Mouse (Mus musculus) limb, embryonic 11.5 days (tissue): ENCODE results near the gene Rgs12. TPM values are rescaled to one million over a fixed set of nuclear protein-coding genes. Genes with fewer than 3 reads are reported as not detected.

Experiments used
- ATAC-seq: fragments of 200-750 bp; cut with Nextera tagmentation; 2 replicates; pipeline ENCODE4 v1.8.0; 2017; ENCODE audit warnings: low read depth; ENCODE audit not compliant: insufficient number of reproducible peaks, low FRiP score, low TSS enrichment
- DNase-seq: peaks from one replicate; pipeline ENCODE4 v3.0.0-alpha.2; 2015; ENCODE audit warnings: low spot score
- H3K27ac ChIP-seq: fragments of 300-500 bp; sonication (generic); replicated peaks from 2 replicates; pipeline ENCODE4 v1.5.1; 2014; ENCODE audit warnings: low read depth, mild to moderate bottlenecking, low read length
- H3K27me3 ChIP-seq: fragments of 300-500 bp; sonication (generic); 2 replicates; pipeline ENCODE4 v1.6.1; 2014; ENCODE audit warnings: mild to moderate bottlenecking, low read length, mixed read lengths; ENCODE audit not compliant: control insufficient read depth, insufficient read depth
- H3K36me3 ChIP-seq: fragments of 300-500 bp; sonication (generic); 2 replicates; pipeline ENCODE4 v1.6.1; 2014; ENCODE audit warnings: mild to moderate bottlenecking, low read length, moderate library complexity, mixed read lengths; ENCODE audit not compliant: control insufficient read depth, insufficient read depth
- H3K4me1 ChIP-seq: fragments of 300-500 bp; sonication (generic); 2 replicates; pipeline ENCODE4 v1.6.1; 2014; ENCODE audit warnings: low read length, mixed read lengths; ENCODE audit not compliant: control insufficient read depth, insufficient read depth
- H3K4me2 ChIP-seq: fragments of 300-500 bp; sonication (generic); 2 replicates; pipeline ENCODE4 v1.6.1; 2014; ENCODE audit warnings: low read depth, mild to moderate bottlenecking, moderate library complexity; ENCODE audit not compliant: severe bottlenecking
- H3K4me3 ChIP-seq: fragments of 300-500 bp; sonication (generic); 2 replicates; pipeline ENCODE4 v1.5.1; 2014; ENCODE audit warnings: low read depth, low read length
- H3K9ac ChIP-seq: fragments of 300-500 bp; sonication (generic); 2 replicates; pipeline ENCODE4 v1.6.1; 2014; ENCODE audit warnings: mild to moderate bottlenecking, low read length
- H3K9me3 ChIP-seq: fragments of 300-500 bp; sonication (generic); 2 replicates; pipeline ENCODE4 v1.6.1; 2016; ENCODE audit warnings: low read length; ENCODE audit not compliant: control insufficient read depth
- WGBS: fragments of 180-500 bp; shearing (Covaris S2); extraction: QIAGEN DNeasy Blood & Tissue Kit; methylation state at CpG from one replicate; pipeline ENCODE4 v1.1.7; 2014; 5-methylcytosine and 5-hydroxymethylcytosine counted together
- microRNA-seq: library from miRNA; unstranded; fragments of <30 nt; microRNA quantifications from one replicate; pipeline ENCODE4, GENCODE M21; 2016
- polyA plus RNA-seq: library from polyadenylated mRNA; unstranded; fragments of >200 nt; fragmentation: Nextera tagmentation; extraction: Ambion mirVana; gene quantifications from 2 replicates; pipeline ENCODE4 v1.2.1, GENCODE M21; 2014

Rgs12 gene
- polyA plus RNA-seq, 1 experiment from 2014 or later: 38.7 TPM

DNA sequence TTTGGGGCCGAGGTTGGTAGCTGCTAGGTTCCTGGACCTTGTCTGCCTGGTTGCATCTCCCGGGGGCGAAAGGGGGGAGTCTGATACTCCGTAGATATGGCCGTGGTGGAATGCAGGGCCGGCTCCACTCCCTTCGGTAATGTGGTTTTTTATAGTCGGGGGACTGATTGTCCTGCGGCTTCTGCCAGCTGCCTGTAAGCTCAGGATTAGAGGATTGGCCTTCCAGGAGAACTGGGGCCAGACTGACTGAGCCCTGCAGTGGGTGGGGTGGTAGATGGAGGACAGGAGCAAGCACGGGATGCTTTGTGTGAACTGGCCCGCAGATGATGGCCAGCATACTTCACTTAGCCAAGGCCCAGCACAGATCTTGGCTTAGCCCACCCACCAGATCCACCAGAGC is 124.0 kb downstream of the Rgs12 start:
- H3K9ac ChIP-seq: no peak overlapping the region
- H3K9me3 ChIP-seq: no peaks in the 10 kb centered on the region
- H3K4me3 ChIP-seq: no peak overlapping the region
- no peaks in the 10 kb centered on the region for H3K4me1 ChIP-seq
- no peak overlapping the region for H3K4me2 ChIP-seq
- ATAC-seq (no peak), DNase-seq (no peak)
- WGBS: 76% methylated on average over 11 of the region's 11 CpGs
- H3K27me3 ChIP-seq: no peaks in the 10 kb centered on the region
- no peak overlapping the region for H3K27ac ChIP-seq
- no peaks in the 10 kb centered on the region for H3K36me3 ChIP-seq

DNA sequence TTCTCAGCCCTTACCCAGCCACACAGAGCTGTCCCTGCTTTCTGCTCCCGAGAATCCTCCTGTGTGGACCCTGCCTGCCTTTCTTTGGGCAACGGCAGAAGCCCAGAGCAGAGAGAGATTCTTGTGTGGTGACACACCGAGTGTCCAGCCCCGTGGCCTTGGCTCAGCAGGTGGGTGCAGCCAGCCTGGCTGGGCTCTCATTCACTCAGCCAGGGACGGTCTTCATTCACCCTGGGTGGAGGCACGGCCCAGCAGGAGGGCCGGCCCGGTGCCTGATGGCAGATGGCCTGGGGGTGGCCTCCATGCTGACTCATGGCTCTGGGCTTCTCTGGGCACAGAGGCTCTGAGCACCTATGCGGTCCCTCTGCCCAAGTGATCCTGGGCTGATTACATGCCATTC is 124.7 kb downstream of the Rgs12 start:
- no peak overlapping the region for H3K4me3 ChIP-seq
- H3K27me3 ChIP-seq: peaks cover 5% of the 10 kb centered on the region
- no peak overlapping the region for H3K27ac ChIP-seq
- no peak for ATAC-seq
- no peaks in the 10 kb centered on the region for H3K4me1 ChIP-seq
- 73% methylated on average over 9 of the region's 9 CpGs for WGBS
- DNase-seq: no peak
- H3K9me3 ChIP-seq: no peaks in the 10 kb centered on the region
- no peak overlapping the region for H3K9ac ChIP-seq
- no peaks in the 10 kb centered on the region for H3K36me3 ChIP-seq
- no peak overlapping the region for H3K4me2 ChIP-seq

DNA sequence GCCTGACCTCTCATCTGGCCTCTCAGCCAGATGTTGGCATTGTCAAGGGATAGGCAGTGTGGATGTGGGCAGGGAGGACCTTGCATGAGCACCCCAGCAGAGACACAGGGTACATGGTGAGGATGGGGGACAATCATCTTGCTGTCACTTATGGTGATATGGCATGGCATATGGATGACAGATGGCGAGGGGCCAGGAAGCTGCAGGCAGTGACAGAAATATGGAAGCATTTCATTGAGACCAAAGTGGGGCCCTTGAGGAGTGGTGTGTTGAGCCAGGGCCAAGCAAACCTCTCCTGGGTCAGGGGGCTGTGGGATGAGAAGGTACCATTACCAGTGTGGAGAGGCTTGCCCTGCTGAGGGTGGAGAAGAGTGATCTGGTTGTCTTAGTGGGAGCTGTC is 127.1 kb downstream of the Rgs12 start:
- DNase-seq (no peak), ATAC-seq (no peak)
- Histone ChIP-seq H3K27me3 (peaks cover 14% of the 10 kb centered on the region), H3K27ac (no peak overlapping the region), H3K4me1 (no peaks in the 10 kb centered on the region), H3K9ac (no peak overlapping the region), H3K4me2 (no peak overlapping the region), H3K9me3 (no peaks in the 10 kb centered on the region), H3K36me3 (no peaks in the 10 kb centered on the region), H3K4me3 (no peak overlapping the region)
- 79% methylated on average over 1 of the region's 1 CpGs for WGBS

DNA sequence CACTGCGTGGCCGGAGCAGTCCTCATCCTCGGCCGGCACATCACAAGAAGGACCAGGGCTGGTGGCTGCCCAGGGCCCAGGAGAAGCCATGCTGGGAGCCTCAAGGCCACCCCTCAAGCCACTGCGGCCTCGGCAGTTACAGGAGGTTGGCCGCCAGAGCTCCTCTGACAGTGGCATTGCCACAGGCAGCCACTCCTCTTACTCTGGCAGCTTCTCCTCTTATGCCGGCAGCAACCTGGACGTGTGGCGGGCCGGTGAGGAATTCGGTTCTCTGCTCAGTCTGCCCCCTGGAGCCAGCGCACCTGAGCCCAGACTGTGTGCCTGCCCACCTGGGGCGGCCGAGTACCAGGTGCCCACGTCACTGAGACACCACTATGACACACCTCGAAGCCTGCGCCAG is 129.9 kb downstream of the Rgs12 start:
- peaks cover 14% of the 10 kb centered on the region for H3K27me3 ChIP-seq
- H3K9me3 ChIP-seq: no peaks in the 10 kb centered on the region
- no peak overlapping the region for H3K9ac ChIP-seq
- no peak overlapping the region for H3K4me3 ChIP-seq
- no peaks in the 10 kb centered on the region for H3K4me1 ChIP-seq
- no peak overlapping the region for H3K27ac ChIP-seq
- 30% methylated on average over 18 of the region's 18 CpGs for WGBS
- no peaks in the 10 kb centered on the region for H3K36me3 ChIP-seq
- H3K4me2 ChIP-seq: no peak overlapping the region
- DNase-seq: peak; percentile 22
- ATAC-seq: no peak

DNA sequence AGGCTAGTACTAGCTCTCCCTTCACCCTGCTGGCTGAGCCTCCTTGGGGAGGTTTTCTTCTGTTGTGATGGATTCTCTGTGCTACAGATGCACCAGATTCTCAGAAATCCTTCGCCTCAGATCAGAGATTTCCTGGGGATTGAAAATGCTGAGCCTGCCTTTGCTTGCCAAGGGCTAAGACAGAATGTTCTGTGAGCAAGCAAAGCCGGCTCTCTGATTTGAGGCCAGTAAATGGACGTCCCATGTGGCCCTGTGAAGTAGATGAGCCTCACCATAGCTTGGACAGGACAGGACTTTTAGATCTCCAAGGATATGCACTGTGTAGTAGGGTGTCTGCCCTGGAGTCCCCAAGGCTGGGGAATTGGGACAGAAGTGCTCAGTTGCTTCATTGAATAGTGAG is 135.7 kb downstream of the Rgs12 start:
- no peak overlapping the region for H3K4me3 ChIP-seq
- H3K9me3 ChIP-seq: no peaks in the 10 kb centered on the region
- H3K27me3 ChIP-seq: peaks cover 2% of the 10 kb centered on the region; the same call in 1 of the 2 replicates
- no peak overlapping the region for H3K9ac ChIP-seq
- ATAC-seq (no peak), DNase-seq (no peak)
- WGBS: 80% methylated on average over 3 of the region's 3 CpGs
- H3K4me2 ChIP-seq: no peak overlapping the region
- H3K36me3 ChIP-seq: no peaks in the 10 kb centered on the region
- H3K27ac ChIP-seq: no peak overlapping the region
- no peaks in the 10 kb centered on the region for H3K4me1 ChIP-seq

DNA sequence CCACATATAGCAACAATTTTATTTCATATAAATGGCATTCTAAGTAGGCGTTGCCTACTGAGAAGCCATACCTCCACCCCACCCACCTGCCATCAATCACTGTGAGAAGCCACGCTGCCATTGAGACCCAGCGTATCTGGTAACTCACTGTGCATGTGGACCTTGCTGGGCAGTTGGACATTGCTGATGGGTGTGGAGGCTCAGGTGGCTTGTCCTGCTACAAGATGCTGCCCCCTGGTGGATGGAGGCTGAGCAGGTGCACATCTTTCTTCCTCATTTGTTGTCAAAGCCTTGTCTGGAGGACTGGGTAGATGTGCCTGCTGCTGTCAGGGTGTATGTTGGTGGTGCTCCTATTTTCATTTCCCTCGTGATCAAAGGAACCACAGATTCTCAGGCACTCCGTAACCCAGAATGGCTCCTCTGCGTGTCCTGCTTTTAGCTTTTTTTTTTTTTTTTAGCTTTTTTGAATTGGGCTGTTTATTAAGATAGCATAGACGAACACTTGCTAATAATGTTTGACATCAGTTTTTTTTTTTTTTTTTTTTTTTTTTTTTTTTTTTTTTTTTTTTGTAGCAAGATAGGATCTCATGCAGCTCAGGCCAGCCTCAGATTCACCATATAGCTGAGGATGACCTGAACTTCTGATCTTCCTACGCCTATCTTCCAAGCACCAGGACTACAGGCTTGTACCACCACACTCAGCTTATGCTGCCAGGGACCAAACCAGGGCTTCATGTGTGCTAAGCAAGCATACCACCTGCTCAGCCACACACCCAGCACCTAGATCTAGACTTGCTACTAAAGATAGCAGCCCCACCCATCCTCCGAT is 139.8 kb downstream of the Rgs12 start:
- DNase-seq: peak; percentile 80
- no peak for ATAC-seq
- no peak overlapping the region for H3K4me3 ChIP-seq
- no peak overlapping the region for H3K9ac ChIP-seq
- no peaks in the 10 kb centered on the region for H3K4me1 ChIP-seq
- H3K27ac ChIP-seq: no peak overlapping the region
- no peak overlapping the region for H3K4me2 ChIP-seq
- no peaks in the 10 kb centered on the region; the same call in 1 of the 2 replicates for H3K36me3 ChIP-seq
- H3K9me3 ChIP-seq: no peaks in the 10 kb centered on the region
- WGBS: 67% methylated on average over 9 of the region's 9 CpGs
- no peaks in the 10 kb centered on the region for H3K27me3 ChIP-seq

Small RNA genes within 50 kb of the gene (microRNA-seq; reads per million reads assigned to microRNA genes)
- gene Mir3097: 6.7 reads per million, percentile 15 among the genes with 10 or more reads in this experiment

Other genes with a start within 250 kb of the Rgs12 start
- 15.0 and 16.4 TPM in 2 replicates for gene Htt, start 187.7 kb upstream of the Rgs12 start, polyA plus RNA-seq
- 0.61 and 0.99 TPM in 2 replicates for gene Msantd1, start 41.4 kb upstream of the Rgs12 start, polyA plus RNA-seq
- gene Hgfac, start 92.1 kb downstream of the Rgs12 start, polyA plus RNA-seq: 0.40 TPM in 1 of 2 replicates, not detected in the other
- 0.45 and 0.48 TPM in 2 replicates for gene Dok7, start 107.3 kb downstream of the Rgs12 start, polyA plus RNA-seq
- gene Lrpap1, start 156.3 kb downstream of the Rgs12 start, polyA plus RNA-seq: 60.3 and 67.0 TPM in 2 replicates